Mouse (Mus musculus) C2C12 (cell line): Measurements from ENCODE around the gene Kif1bp. TPM values are rescaled to one million over a fixed set of nuclear protein-coding genes. Genes with fewer than 3 reads are reported as not detected.

ENCODE experiments used
- H3K27me3 ChIP-seq: one replicate; pipeline ENCODE4 v1.6.1; 2011; ENCODE audit not compliant: control insufficient read depth, insufficient read depth, insufficient read length
- H3K36me3 ChIP-seq: one replicate; pipeline ENCODE4 v1.6.1; 2011; ENCODE audit not compliant: control insufficient read depth, insufficient read depth
- H3K4me3 ChIP-seq: one replicate; pipeline ENCODE4 v1.5.1; 2011; ENCODE audit warnings: mild to moderate bottlenecking, control low read depth; ENCODE audit not compliant: poor library complexity, insufficient read depth, severe bottlenecking
- H3K79me2 ChIP-seq: one replicate; pipeline ENCODE4 v1.6.1; 2011; ENCODE audit not compliant: control insufficient read depth, insufficient read depth
- H3K79me3 ChIP-seq: one replicate; pipeline ENCODE4 v1.6.1; 2011; ENCODE audit warnings: low read depth, control low read depth
- H3ac ChIP-seq: one replicate; pipeline ENCODE3; 2011; ENCODE audit warnings: low read depth; ENCODE audit not compliant: control insufficient read depth, insufficient read length
- CEBPB ChIP-seq: IDR thresholded peaks from one replicate; pipeline ENCODE4 v1.6.1; 2011; ENCODE audit warnings: low read depth, mild to moderate bottlenecking, control low read depth, moderate library complexity
- CTCF ChIP-seq: IDR thresholded peaks from one replicate; pipeline ENCODE4 v1.5.1; 2011; ENCODE audit not compliant: control insufficient read depth, insufficient read depth, insufficient read length
- FOSL1 ChIP-seq: IDR thresholded peaks from one replicate; pipeline ENCODE4 v1.8.0; 2011; ENCODE audit warnings: mild to moderate bottlenecking, low read length; ENCODE audit not compliant: poor library complexity, insufficient read depth, severe bottlenecking
- MAX ChIP-seq: IDR thresholded peaks from one replicate; pipeline ENCODE4 v1.6.1; 2011; ENCODE audit warnings: mild to moderate bottlenecking, control low read depth
- MYOD1 ChIP-seq: IDR thresholded peaks from one replicate; pipeline ENCODE4 v1.6.1; 2011; ENCODE audit warnings: low read depth; ENCODE audit not compliant: control insufficient read depth, insufficient read length
- MYOG ChIP-seq: IDR thresholded peaks from one replicate; pipeline ENCODE4 v1.6.1; 2011; ENCODE audit not compliant: control insufficient read depth, insufficient read length; ENCODE audit errors: extremely low read depth
- USF1 ChIP-seq: IDR thresholded peaks from one replicate; pipeline ENCODE4 v1.6.1; 2011; ENCODE audit warnings: low read depth, mild to moderate bottlenecking, control low read depth, moderate library complexity
- polyA plus RNA-seq: library from polyadenylated mRNA; unstranded; fragments of >200 nt; fragmentation: generic; extraction: Trizol; gene quantifications from one replicate; pipeline ENCODE4 v1.2.1, GENCODE M21; 2012; ENCODE audit warnings: missing spikeins

The Kif1bp gene
- polyA plus RNA-seq, 1 experiment, result 21.5 TPM

DNA sequence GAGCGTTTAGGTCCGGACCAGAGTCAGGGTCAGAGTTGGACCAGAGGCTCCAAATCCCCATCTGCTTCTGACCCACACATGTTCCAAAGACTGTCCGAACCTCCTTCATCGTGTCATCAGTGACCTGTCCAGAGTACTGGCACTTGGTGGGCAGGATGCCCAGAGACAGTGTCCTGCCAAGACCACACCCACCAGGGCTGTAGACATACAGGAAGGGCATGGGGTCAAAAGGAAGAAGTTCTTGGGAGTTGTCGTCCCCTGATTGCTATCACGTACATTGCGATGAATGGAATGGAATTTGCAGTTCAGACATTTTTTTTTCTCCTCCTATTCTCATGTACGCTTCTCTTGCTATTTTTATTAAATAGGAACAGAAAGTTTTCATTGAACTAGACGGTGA is 48.1 kb downstream of the Kif1bp start:
- Histone ChIP-seq H3K4me3 (no peak overlapping the region), H3ac (no peak overlapping the region), H3K79me3 (no peaks in the 10 kb centered on the region), H3K79me2 (no peaks in the 10 kb centered on the region), H3K27me3 (peaks cover 5% of the 10 kb centered on the region), H3K36me3 (no peaks in the 10 kb centered on the region)
- TF ChIP-seq CEBPB, result no peak
- TF ChIP-seq CTCF, result no peak
- TF ChIP-seq USF1, result no peak
- no peak for TF ChIP-seq FOSL1
- no peak for TF ChIP-seq MYOD1
- no peak for TF ChIP-seq MAX
- no peak for TF ChIP-seq MYOG

DNA sequence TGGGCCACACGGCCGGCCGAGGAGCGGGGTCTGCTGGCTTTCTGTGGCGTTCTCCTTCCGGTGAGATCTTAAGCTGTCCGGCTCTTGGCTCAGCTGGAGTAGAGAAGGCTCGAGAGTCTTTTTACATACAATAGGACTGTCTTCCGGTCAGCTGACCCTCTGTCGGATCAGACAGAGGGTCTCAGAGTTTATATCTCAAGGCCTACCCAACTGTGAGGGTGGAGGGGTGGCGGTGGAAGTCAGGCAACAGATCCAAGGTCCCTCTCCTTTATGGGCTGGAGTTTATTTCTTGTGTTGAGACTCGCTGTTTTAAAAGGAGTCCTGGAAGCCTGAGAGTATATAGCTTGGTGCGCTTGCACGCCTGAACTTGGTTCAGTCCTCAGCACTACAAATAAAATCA is 50.9 kb downstream of the Kif1bp start, which contains the start of gene Srgn:
Gene Srgn, minus strand, starts transcription at position 101 of the 400 bp plus-strand sequence.
- peaks cover 14% of the 10 kb centered on the region for H3K27me3 ChIP-seq
- no peak within 1 kb of the TSS for H3K4me3 ChIP-seq
- no peaks in the 10 kb centered on the region for H3K36me3 ChIP-seq
- no peak within 1 kb of the TSS for H3ac ChIP-seq
- TF ChIP-seq FOSL1, result no peak
- no peak for TF ChIP-seq MAX
- TF ChIP-seq CTCF, result no peak
- TF ChIP-seq MYOG, result no peak
- TF ChIP-seq CEBPB, result no peak
- no peak for TF ChIP-seq USF1
- H3K79me3 ChIP-seq, result no peaks in the 10 kb centered on the region
- H3K79me2 ChIP-seq, result no peaks in the 10 kb centered on the region

DNA sequence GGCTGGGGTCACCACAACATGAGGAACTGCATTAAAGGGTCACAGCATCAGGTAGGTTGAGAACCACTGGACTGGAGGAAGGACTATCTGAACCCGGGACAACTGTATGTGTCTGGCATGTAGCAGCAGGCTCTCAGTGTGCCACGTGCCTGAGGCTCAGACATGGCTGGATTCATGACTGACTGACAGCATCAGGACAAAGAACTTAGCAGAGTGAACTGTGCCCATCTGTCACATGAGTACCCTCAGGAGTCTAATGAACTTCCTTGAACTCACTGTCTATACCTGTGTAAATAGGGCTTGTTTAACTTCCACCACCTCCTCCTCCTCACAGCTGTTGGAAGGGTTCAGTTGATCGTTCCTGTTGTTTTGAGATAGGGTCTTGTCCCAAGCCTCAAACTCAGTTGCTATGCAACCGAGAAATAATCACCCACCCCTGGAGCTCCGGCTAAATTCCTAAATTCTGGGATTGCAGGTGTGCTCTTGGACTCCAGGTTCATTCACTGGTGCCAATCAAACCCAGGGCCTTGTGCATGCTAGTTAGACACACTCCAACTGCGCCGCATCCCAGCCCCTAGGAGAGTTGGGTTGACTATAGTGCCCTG is 55.8 kb downstream of the Kif1bp start:
- Histone ChIP-seq H3K36me3 (no peaks in the 10 kb centered on the region), H3K27me3 (peaks cover 28% of the 10 kb centered on the region), H3K4me3 (no peak overlapping the region), H3K79me2 (no peaks in the 10 kb centered on the region), H3K79me3 (no peaks in the 10 kb centered on the region), H3ac (no peak overlapping the region)
- TF ChIP-seq MAX, result no peak
- TF ChIP-seq MYOD1, result no peak
- no peak for TF ChIP-seq FOSL1
- TF ChIP-seq CTCF, result no peak
- TF ChIP-seq MYOG, result no peak
- TF ChIP-seq CEBPB, result no peak
- TF ChIP-seq USF1, result no peak

DNA sequence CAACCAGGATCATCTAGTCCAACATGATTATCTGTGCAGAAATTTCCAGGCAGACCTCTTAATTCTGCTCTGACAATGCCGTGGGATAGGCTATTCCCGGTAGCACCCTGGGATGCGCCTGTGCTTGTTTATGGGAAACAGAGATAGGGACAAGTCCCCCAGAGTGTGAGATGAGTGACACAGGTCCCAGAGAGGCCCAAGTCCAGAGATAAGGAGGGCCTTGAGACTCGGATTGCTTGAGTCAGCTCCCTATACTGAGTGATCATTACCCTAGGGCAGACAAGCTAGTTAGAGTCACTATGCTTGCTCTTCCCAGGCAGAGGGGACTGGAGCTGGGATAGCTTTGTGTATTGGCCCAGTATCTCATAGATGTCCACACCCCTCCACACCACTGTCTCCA is 56.5 kb downstream of the Kif1bp start:
- Histone ChIP-seq H3ac (no peak overlapping the region), H3K79me3 (no peaks in the 10 kb centered on the region), H3K4me3 (no peak overlapping the region), H3K27me3 (peaks cover 34% of the 10 kb centered on the region), H3K36me3 (no peaks in the 10 kb centered on the region), H3K79me2 (no peaks in the 10 kb centered on the region)
- TF ChIP-seq MAX (no peak), MYOD1 (no peak), MYOG (no peak), FOSL1 (no peak), CTCF (no peak), USF1 (no peak), CEBPB (no peak)

DNA sequence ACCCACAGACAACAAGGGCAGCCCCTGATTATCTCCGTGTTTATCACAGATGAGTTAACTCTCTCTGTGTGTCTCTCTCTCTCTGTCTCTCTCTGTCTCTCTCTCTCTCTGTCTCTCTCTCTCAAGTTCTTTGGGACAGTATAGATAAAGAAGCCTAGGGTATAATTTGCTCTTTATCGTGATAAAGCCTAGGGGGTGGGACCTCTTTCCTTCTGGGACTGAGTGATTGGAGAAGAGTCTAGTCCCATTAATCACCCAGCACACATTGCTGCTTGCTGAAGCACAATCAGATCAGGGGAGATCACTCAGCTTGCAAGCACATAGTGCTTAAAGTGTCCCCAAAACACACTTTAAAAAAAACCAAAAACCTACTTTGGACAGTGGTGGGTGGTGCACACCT is 57.3 kb downstream of the Kif1bp start:
- Histone ChIP-seq H3K27me3 (peaks cover 31% of the 10 kb centered on the region), H3K36me3 (no peaks in the 10 kb centered on the region), H3K79me2 (no peaks in the 10 kb centered on the region), H3K4me3 (no peak overlapping the region), H3K79me3 (no peaks in the 10 kb centered on the region), H3ac (no peak overlapping the region)
- TF ChIP-seq MYOG, result no peak
- no peak for TF ChIP-seq CEBPB
- no peak for TF ChIP-seq USF1
- TF ChIP-seq CTCF, result no peak
- TF ChIP-seq MYOD1, result no peak
- TF ChIP-seq MAX, result no peak
- TF ChIP-seq FOSL1, result no peak

DNA sequence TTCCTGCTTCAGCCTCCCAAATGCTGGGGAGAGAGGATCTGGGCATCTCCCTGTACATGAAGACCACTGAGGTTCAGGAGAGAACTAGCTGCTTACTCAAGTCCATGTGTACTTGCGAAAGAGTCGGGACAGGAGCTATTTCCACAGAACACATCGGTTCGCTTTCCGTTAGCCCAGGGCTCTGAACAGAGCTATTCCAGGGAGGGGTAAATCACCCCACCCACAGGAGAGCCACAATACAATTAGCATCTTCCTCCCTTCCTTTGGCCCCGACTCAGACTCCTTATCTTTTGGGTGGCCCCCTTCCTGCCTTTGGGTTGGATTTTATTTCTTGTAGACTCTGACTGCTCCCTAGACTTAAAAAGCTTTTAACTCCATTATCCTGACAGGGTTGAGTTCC is 60.7 kb downstream of the Kif1bp start:
- Histone ChIP-seq H3K4me3 (no peak overlapping the region), H3K27me3 (peaks cover 33% of the 10 kb centered on the region), H3K36me3 (no peaks in the 10 kb centered on the region), H3ac (no peak overlapping the region), H3K79me2 (no peaks in the 10 kb centered on the region), H3K79me3 (no peaks in the 10 kb centered on the region)
- no peak for TF ChIP-seq FOSL1
- no peak for TF ChIP-seq CTCF
- TF ChIP-seq MAX, result no peak
- no peak for TF ChIP-seq MYOD1
- no peak for TF ChIP-seq CEBPB
- no peak for TF ChIP-seq MYOG
- no peak for TF ChIP-seq USF1
